Mouse (Mus musculus): ENCODE measurements around the gene Zbtb17. TPM values are rescaled to one million over a fixed set of nuclear protein-coding genes. Genes with fewer than 3 reads are reported as not detected.

Gene Zbtb17
- total RNA-seq, 2 experiments from 2014 or later: 31.1 to 32.6 TPM

DNA sequence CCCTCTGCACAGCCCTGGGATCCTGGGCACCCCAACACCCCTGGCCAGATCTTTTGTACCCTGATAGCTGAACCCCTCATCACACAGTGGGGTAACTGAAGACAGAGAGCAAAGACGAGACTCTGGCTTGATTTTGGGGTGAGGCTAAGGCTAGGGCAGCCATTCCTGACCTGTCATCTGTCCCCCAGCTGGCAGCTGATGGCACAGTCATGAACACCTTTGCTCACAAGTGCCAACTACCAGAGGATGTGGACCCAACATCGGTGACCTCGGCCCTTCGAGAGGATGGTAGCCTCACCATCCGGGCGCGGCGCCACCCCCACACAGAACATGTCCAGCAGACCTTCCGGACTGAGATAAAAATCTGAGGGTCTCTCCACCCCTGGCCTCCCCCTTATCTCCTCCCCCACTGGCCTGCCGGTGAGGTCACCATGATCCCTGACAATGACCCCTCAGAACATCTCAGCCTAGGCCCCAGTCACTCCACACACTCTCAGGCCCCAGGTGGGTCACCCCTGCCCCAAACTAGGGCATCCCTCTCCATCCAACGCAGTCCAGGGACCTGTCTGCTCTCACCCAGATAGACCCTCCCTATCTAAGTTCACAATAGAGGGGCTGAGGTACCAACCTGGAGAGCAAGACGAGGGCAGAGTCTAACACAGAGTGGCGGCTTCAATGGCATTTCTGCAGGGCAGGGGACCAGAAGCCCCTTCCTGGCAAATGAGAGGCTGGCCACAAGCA lies 20.6 kb upstream of the Zbtb17 start:
- DNase-seq (ENCODE audit: low spot score in 2 of 2): no peak

DNA sequence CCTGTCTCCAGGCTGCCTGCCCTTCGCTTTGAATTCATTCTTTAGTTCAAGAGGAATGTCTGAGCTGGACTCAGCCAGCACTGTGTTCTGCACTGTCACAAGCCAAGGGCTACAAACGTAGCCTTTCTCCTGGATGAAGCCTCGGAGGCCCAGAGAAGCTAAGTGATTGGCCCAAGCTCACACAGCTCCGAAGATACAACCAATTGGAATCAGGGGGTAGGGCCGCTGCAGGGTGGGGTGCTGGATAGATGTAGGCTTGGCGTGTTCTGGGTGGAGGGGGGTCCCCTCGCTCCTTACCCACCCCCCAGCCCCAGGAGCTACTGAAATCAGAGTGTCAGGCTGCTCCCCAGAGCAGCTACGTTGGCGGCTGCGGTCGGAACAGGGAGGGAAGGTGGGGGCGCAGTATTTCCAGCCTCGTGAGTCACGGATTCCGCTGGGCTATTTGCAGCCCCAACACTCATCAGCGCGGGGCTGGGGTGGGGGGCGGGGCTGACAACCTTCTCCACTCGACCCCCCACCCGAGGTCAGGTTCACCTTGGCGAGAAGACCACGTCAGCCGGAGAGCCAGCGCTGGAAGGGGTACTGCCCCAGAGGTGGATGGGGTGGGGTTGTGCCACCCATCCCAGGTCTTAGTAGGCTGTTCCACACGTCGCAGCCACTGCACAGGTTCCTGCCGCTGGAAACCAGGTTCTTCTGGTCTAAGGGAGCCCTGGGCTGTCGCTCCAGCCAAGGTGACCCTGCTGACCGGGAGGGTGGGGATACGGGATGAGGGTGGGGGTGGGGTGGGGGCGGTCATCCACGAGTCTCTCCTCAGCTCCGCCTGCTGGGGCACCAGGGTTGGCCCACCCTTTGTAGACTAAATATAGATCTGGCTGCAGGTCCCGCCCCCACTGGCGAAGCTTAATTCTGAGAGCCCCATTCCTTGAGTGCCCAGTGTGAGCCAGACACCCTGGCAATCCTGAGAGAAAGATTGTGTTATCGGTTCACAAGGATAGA lies 18.7 kb upstream of the Zbtb17 start:
- peak; percentile 80 to 88 for DNase-seq (ENCODE audit: low spot score in 2 of 2)
- intact Hi-C loops (cut with DNase I): no loop called here

More for the DNA sequence above, 20.6 kb upstream of the Zbtb17 start:
- intact Hi-C loops (cut with DNase I): no loop called here

GRCm38 (mm10) chr4:141426796-141427745 lies 17.4 kb upstream of the Zbtb17 start:
- DNase-seq (ENCODE audit: low spot score in 2 of 2): no peak
- intact Hi-C loops (cut with DNase I): no loop called here

GRCm38 (mm10) chr4:141427921-141428320 lies 16.5 kb upstream of the Zbtb17 start:
- intact Hi-C loops (cut with DNase I): no loop called here
- DNase-seq (ENCODE audit: low spot score in 2 of 2): no peak

GRCm38 (mm10) chr4:141429381-141429780 lies 15.1 kb upstream of the Zbtb17 start:
- intact Hi-C loops (cut with DNase I): no loop called here
- DNase-seq (ENCODE audit: low spot score in 2 of 2): no peak

GRCm38 (mm10) chr4:141429847-141430246 lies 14.6 kb upstream of the Zbtb17 start:
- DNase-seq (ENCODE audit: low spot score in 2 of 2): no peak

GRCm38 (mm10) chr4:141430997-141431396 lies 13.5 kb upstream of the Zbtb17 start:
- intact Hi-C loops (cut with DNase I): loop anchor here (1.0 kb wide), 2 partner anchors 129 to 144 kb away; no protein-coding TSS in a partner anchor

More at GRCm38 (mm10) chr4:141429847-141430246, 14.6 kb upstream of the Zbtb17 start:
- intact Hi-C loops (cut with DNase I): no loop called here

GRCm38 (mm10) chr4:141432666-141433065 lies 11.8 kb upstream of the Zbtb17 start:
- intact Hi-C loops (cut with DNase I): no loop called here
- no peak for DNase-seq (ENCODE audit: low spot score in 2 of 2)

More at GRCm38 (mm10) chr4:141430997-141431396, 13.5 kb upstream of the Zbtb17 start:
- DNase-seq (ENCODE audit: low spot score in 2 of 2): peak in 1 of 2 experiments; percentile 71

DNA sequence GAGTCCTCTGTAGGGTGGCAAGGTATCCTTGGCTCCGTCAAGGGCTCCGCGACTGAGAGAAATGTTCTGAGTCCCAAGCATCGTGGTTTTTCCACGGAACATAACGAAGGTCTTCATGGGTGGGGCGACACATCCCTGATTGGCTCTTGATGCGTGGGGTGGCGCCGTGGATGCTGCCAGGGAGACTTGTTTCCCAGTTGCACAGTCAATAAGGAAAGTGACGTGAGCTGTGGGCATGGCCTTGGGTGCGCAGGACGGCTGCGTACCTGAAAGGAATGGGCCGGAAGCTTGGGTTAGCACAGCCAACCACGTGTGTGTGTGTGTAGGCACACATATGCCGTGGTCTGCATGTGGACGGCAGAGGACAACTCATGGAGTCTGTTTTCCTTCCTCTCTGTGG lies 11.3 kb upstream of the Zbtb17 start:
- DNase-seq (ENCODE audit: low spot score in 2 of 2): no peak
- intact Hi-C loops (cut with DNase I): no loop called here

GRCm38 (mm10) chr4:141435974-141436373 lies 8.5 kb upstream of the Zbtb17 start, which contains the start of gene Srarp:
Gene Srarp, minus strand, starts transcription at chr4:141436105.
- intact Hi-C loops (cut with DNase I): no loop called here
- DNase-seq (ENCODE audit: low spot score in 2 of 2): no peak

- DNase-seq (ENCODE audit: low spot score in 2 of 2): no peak
These were observed 5.2 kb upstream of the Zbtb17 start for GRCm38 (mm10) chr4:141439083-141439803.

DNA sequence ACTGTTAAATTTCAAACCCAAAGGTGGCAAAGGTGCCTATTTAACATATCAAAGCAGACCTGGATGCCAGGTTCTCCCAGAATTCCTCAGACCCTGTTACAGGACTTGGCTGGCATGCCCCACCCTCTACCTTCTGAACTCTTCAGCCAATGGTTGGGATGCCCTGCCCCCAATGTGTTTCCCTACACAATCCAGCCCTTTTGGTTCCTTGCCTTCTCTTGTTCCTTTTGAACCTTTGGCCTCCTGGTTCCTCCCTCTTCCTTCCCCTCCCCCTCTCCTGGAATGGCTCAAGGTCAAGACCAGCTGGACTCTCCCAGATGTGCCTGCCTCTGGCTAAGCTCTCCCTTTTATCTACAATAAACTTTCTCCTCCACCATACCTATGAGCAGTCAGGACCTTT lies 3.6 kb upstream of the Zbtb17 start:
- DNase-seq (ENCODE audit: low spot score in 2 of 2): no peak
- intact Hi-C loops (cut with DNase I): no loop called here

More at GRCm38 (mm10) chr4:141439083-141439803, 5.2 kb upstream of the Zbtb17 start:
- intact Hi-C loops (cut with DNase I): no loop called here

DNA sequence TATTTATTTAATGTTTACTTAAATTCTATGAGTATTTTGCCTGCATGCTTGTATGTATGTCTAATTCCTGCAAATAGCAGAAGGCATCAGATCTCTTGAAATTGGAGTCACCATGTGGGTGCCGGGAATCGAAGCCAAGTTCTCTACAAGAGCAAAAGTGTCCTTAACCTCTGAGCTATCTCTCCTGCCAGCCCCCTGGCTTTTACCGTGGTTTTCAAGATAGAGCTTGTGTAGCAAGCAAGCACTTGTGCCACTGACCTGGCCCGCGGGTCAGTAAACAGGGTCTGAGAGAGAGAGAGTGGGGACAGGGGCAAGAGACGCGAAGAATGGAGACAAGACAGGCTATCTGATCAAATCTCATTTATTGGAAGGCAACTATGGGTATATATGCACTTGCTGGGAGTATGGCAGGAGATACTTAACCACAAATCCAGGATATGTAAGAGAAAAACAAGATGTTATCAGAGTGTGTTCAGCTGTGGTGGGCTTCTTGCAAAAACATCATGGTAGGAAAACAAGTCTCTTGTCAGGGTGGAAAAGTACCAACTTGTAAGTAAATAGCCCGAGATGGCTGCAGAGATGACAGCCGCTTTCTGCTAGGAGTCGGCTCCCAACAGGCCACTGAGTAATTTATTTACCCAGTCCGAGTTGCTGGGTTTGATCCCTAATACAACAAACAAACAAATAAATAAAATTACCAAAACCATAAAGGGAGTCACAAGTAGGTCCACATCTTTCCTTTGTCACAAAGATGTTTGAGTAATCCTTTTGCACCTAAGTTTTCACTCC lies 619 bp upstream of the Zbtb17 start:
- intact Hi-C loops (cut with DNase I): no loop called here
- no peak for DNase-seq (ENCODE audit: low spot score in 2 of 2)

DNA sequence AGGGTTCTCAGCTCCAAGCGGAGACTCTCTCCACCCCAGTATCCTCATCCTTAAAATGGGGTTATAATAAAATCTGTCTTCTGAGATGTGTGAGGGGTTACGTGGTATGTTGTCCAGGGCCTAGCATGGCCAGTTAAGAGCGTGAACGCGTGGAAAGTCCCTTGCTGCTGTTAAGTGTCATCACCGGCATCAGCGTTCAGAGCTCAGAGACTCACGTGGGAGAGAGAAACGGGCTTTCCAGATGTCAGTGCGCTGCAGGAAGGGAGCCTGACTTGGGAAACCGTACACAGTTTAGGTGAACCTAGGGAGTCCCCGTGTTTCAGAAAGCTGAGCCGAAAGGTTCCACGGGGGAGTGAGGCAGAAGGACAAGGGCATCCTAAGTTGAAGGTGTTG lies 870 bp downstream of the Zbtb17 start:
- DNase-seq (ENCODE audit: low spot score in 2 of 2): no peak
- intact Hi-C loops (cut with DNase I): no loop called here

- intact Hi-C loops (cut with DNase I): no loop called here
- peak in 1 of 2 experiments; percentile 53 for DNase-seq (ENCODE audit: low spot score in 2 of 2)
These were observed 1.8 kb downstream of the Zbtb17 start for GRCm38 (mm10) chr4:141446211-141446610.

- intact Hi-C loops (cut with DNase I): no loop called here
These were observed 6.8 kb downstream of the Zbtb17 start for GRCm38 (mm10) chr4:141451251-141451650.

DNA sequence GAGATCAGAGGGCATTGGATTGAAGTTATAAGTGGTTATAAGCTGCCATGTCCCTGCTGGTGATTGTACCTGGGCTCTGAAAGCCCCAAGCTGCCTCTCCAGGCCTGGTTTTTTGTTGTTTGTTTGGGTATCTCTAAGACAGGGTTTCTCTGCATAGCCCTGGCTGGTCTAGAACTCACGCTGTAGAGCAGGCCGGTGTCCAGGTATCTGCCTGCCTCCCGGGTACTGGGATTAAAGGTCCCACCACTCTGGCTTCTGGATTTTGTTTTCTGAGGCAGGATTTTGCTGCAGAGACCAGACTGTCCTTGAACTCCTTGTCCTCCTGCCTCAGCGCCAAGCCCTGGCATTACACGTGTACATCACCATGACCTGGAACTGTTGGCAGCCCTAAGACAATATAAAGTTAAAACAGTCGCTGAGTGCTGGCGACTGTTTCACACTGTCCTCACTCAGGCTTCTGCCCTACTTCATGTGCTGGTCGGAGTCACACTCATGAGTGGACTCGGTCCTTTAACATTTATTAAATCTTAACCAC lies 7.5 kb downstream of the Zbtb17 start:
- intact Hi-C loops (cut with DNase I): no loop called here
- no peak for DNase-seq (ENCODE audit: low spot score in 2 of 2)

More at GRCm38 (mm10) chr4:141451251-141451650, 6.8 kb downstream of the Zbtb17 start:
- DNase-seq (ENCODE audit: low spot score in 2 of 2): no peak

Measured in left cerebral cortex, postnatal 14 days (tissue).